Mouse (Mus musculus) heart, embryonic 14.5 days (tissue): ENCODE results near the gene Tomm20. TPM values are rescaled to one million over a fixed set of nuclear protein-coding genes. Genes with fewer than 3 reads are reported as not detected.
A peak's percentile ranks its signal among the peaks of the same experiment; 100 is the strongest.

Source experiments
- ATAC-seq: fragments of 200-750 bp; cut with Nextera tagmentation; 2 replicates; pipeline ENCODE4 v1.8.0; 2017; ENCODE audit warnings: low read depth, moderate TSS enrichment; ENCODE audit not compliant: insufficient number of reproducible peaks, insufficient read depth, low FRiP score
- H3K27ac ChIP-seq, 2 experiments: fragments of 200-500 bp in 1 of 2; fragments of 300-500 bp in 1 of 2; sonication (generic) in 1 of 2; replicated peaks in 1 of 2; 2 replicates each; pipeline ENCODE4 v1.5.1; 2012 to 2014; ENCODE audit warnings: low read depth in 2 of 2, low read length in 2 of 2, control low read depth in 1 of 2, mild to moderate bottlenecking in 1 of 2, mixed read lengths in 1 of 2; ENCODE audit not compliant: control insufficient read depth in 1 of 2, insufficient read depth in 1 of 2
- H3K27me3 ChIP-seq: fragments of 300-500 bp; sonication (generic); 2 replicates; pipeline ENCODE4 v1.6.1; 2014; ENCODE audit warnings: mild to moderate bottlenecking, low read length, control low read depth; ENCODE audit not compliant: control insufficient read depth, insufficient read depth
- H3K36me3 ChIP-seq: fragments of 300-500 bp; sonication (generic); 2 replicates; pipeline ENCODE4 v1.6.1; 2014; ENCODE audit warnings: mild to moderate bottlenecking, control low read depth, low read length, mixed read lengths; ENCODE audit not compliant: control insufficient read depth, insufficient read depth
- H3K4me1 ChIP-seq, 2 experiments: fragments of 200-500 bp in 1 of 2; fragments of 300-500 bp in 1 of 2; sonication (generic) in 1 of 2; 2 replicates each; pipeline ENCODE4 v1.6.1; 2012 to 2014; ENCODE audit warnings: low read length in 2 of 2, control low read depth in 1 of 2, mixed read lengths in 1 of 2; ENCODE audit not compliant: control insufficient read depth in 2 of 2, insufficient read depth in 2 of 2
- H3K4me2 ChIP-seq: fragments of 300-500 bp; sonication (generic); 2 replicates; pipeline ENCODE4 v1.6.1; 2014; ENCODE audit warnings: mild to moderate bottlenecking, low read length
- H3K4me3 ChIP-seq, 2 experiments: fragments of 200-500 bp in 1 of 2; fragments of 300-500 bp in 1 of 2; sonication (generic) in 1 of 2; 2 replicates each; pipeline ENCODE4 v1.5.1; 2012 to 2014; ENCODE audit warnings: low read length in 2 of 2, mild to moderate bottlenecking in 2 of 2, control low read depth in 1 of 2, low read depth in 1 of 2, moderate library complexity in 1 of 2; ENCODE audit not compliant: control insufficient read depth in 1 of 2, insufficient read depth in 1 of 2
- H3K9ac ChIP-seq: fragments of 300-500 bp; sonication (generic); 2 replicates; pipeline ENCODE4 v1.6.1; 2014; ENCODE audit warnings: mild to moderate bottlenecking, low read length
- H3K9me3 ChIP-seq: fragments of 300-500 bp; sonication (generic); 2 replicates; pipeline ENCODE4 v1.6.1; 2016; ENCODE audit warnings: low read length, control low read depth; ENCODE audit not compliant: control insufficient read depth
- WGBS: fragments of 180-500 bp; shearing (Covaris S2); extraction: QIAGEN DNeasy Blood & Tissue Kit; methylation state at CpG from one replicate; pipeline ENCODE4 v1.1.7; 2014; 5-methylcytosine and 5-hydroxymethylcytosine counted together
- polyA plus RNA-seq: library from polyadenylated mRNA; unstranded; fragments of >200 nt; fragmentation: Nextera tagmentation; extraction: Ambion mirVana; gene quantifications from 2 replicates; pipeline ENCODE4 v1.2.1, GENCODE M21; 2014

Gene Tomm20
- polyA plus RNA-seq, 1 experiment from 2014 or later: 197 TPM

- Histone ChIP-seq H3K36me3 (peaks cover 87% of the 10 kb centered on the region), H3K4me1 (no peaks in the 10 kb centered on the region), H3K4me3 (no peak overlapping the region), H3K27me3 (no peaks in the 10 kb centered on the region), H3K9me3 (no peaks in the 10 kb centered on the region), H3K27ac (no peak overlapping the region), H3K9ac (no peak overlapping the region), H3K4me2 (no peak overlapping the region)
- no peak for ATAC-seq
- 93% methylated on average over 3 of the region's 3 CpGs for WGBS
Observed at GRCm38 (mm10) chr8:126961516-126961915, 15.9 kb upstream of the Tomm20 start.

DNA sequence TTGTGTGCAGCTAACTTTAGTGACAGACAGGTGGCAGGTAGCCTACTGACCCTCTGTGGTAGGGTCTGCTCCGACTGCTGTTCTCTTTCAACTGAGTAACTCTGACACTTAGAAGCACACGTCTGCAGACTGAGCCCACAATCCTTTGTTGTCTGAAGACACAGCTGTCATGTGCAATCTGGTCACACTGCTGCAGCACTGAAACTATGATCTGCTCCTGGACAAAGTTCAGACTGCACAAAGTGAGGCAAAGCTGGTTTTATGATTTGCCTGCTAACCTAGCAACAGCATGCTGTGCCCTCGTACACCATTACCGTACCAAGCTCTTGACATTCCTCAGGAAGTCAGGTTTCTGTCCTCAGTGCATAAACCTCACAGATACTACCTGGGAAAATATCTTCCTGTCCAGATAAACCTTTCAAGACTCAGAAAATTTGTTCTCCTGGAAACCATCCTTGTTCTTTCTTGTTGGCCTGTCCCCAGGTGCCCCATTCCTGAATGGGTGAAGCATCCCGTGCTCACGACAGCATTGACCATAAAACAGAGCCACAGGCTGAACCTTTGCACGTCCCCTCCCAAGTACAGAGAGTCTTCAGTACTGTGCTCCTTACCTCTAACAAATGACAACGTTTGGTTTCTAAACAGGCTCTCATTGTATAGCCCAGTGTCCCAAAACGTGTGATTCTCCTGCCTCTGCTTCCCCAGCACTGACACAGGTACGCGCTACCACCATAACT lies 6.4 kb upstream of the Tomm20 start:
- Histone ChIP-seq H3K9me3 (no peaks in the 10 kb centered on the region), H3K4me2 (no peak overlapping the region), H3K27me3 (no peaks in the 10 kb centered on the region), H3K9ac (no peak overlapping the region), H3K4me3 (no peak overlapping the region), H3K36me3 (peaks cover 86% of the 10 kb centered on the region), H3K27ac (no peak overlapping the region), H3K4me1 (no peaks in the 10 kb centered on the region)
- WGBS: 81% methylated on average over 11 of the region's 11 CpGs
- no peak for ATAC-seq

GRCm38 (mm10) chr8:126949527-126949926 lies 3.9 kb upstream of the Tomm20 start:
- peaks cover 3 to 6% of the 10 kb centered on the region in 2 experiments; a peak in 2 of 4 replicates for H3K4me1 ChIP-seq
- H3K27ac ChIP-seq: no peak overlapping the region
- no peak overlapping the region for H3K4me2 ChIP-seq
- no peak overlapping the region for H3K4me3 ChIP-seq
- H3K36me3 ChIP-seq: peaks cover 61% of the 10 kb centered on the region
- no peaks in the 10 kb centered on the region for H3K27me3 ChIP-seq
- no peak for ATAC-seq
- H3K9me3 ChIP-seq: no peaks in the 10 kb centered on the region
- WGBS: 74% methylated on average over 2 of the region's 2 CpGs
- H3K9ac ChIP-seq: no peak overlapping the region

- no peak overlapping the region; a peak in 1 of 4 replicates for H3K4me3 ChIP-seq
- H3K9me3 ChIP-seq: no peaks in the 10 kb centered on the region
- peaks cover 11 to 22% of the 10 kb centered on the region in 2 experiments; a peak in 3 of 4 replicates for H3K4me1 ChIP-seq
- peaks cover 38% of the 10 kb centered on the region for H3K36me3 ChIP-seq
- H3K9ac ChIP-seq: peak overlapping the region; percentile 85; the same call in 1 of the 2 replicates
- H3K4me2 ChIP-seq: peak overlapping the region; percentile 70; the same call in 1 of the 2 replicates
- H3K27ac ChIP-seq: 0 out of 4 replicates have a peak overlapping the region, but pooled peaks of 1 of the 2 experiments have one; percentile 83
- no peak for ATAC-seq
- 73% methylated on average over 7 of the region's 7 CpGs for WGBS
- H3K27me3 ChIP-seq: no peaks in the 10 kb centered on the region
Observed at GRCm38 (mm10) chr8:126946444-126946843, 800 bp upstream of the Tomm20 start.

GRCm38 (mm10) chr8:126944781-126945691 lies 608 bp downstream of the Tomm20 start:
- H3K4me1 ChIP-seq: peaks cover 11 to 22% of the 10 kb centered on the region in 2 experiments; a peak in 3 of 4 replicates
- WGBS: under 1% methylated on average over 46 of the region's 46 CpGs

DNA sequence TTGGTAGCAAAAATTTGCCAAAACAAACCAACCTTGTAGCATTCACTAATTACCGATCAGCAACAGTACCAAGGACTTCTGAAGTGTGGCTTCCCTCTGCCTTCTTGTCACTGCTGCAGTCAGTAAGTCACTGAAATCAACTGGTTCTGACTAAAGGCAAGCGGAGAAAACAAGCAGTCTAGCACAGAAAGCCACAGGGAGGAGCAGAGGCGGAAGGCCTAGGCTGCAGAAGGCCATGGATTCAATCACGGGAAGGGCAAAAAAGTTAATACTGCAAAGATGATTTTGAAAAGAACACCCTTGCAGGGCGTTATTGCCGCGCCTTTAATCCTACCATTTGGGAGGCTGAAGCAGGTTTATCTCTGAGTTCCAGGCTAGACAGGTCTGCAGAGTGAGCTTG lies 2.1 kb downstream of the Tomm20 start:
- Histone ChIP-seq H3K9ac (peak overlapping the region; percentile 21; the same call in 1 of the 2 replicates), H3K9me3 (no peaks in the 10 kb centered on the region), H3K36me3 (peaks cover 23% of the 10 kb centered on the region), H3K27me3 (no peaks in the 10 kb centered on the region), H3K4me1 (peaks cover 11 to 22% of the 10 kb centered on the region in 2 experiments; a peak in 3 of 4 replicates), H3K27ac (no peak overlapping the region), H3K4me2 (peak overlapping the region; percentile 89), H3K4me3 (peak overlapping the region in 1 of 2 experiments; percentile 67; a peak in 1 of 4 replicates)
- WGBS: 85% methylated on average over 7 of the region's 7 CpGs
- no peak for ATAC-seq

More at GRCm38 (mm10) chr8:126944781-126945691, 608 bp downstream of the Tomm20 start:
- Histone ChIP-seq H3K4me3 (peak overlapping the region; percentile 67 to 97), H3K4me2 (peak overlapping the region; percentile 89), H3K27me3 (no peaks in the 10 kb centered on the region), H3K36me3 (peaks cover 24% of the 10 kb centered on the region), H3K9ac (peak overlapping the region; percentile 85), H3K27ac (peak overlapping the region; percentile 85 to 88), H3K9me3 (no peaks in the 10 kb centered on the region)
- ATAC-seq: peak; percentile 65

GRCm38 (mm10) chr8:126937337-126937736 lies 8.3 kb downstream of the Tomm20 start:
- ATAC-seq: no peak
- WGBS: 88% methylated on average over 3 of the region's 3 CpGs
- Histone ChIP-seq H3K9me3 (no peaks in the 10 kb centered on the region), H3K27me3 (no peaks in the 10 kb centered on the region), H3K4me2 (no peak overlapping the region), H3K4me3 (no peak overlapping the region), H3K9ac (no peak overlapping the region), H3K4me1 (0 out of 4 replicates have a peak, but pooled peaks cover 0 to 5% of the 10 kb centered on the region in 2 experiments), H3K27ac (no peak overlapping the region), H3K36me3 (peaks cover 71% of the 10 kb centered on the region)
